Mouse (Mus musculus): ENCODE measurements around the gene Gm6583. TPM values are rescaled to one million over a fixed set of nuclear protein-coding genes. Genes with fewer than 3 reads are reported as not detected.

The Gm6583 gene
- polyA plus RNA-seq, 1 experiment from 2014 or later, result 0.16 TPM

- DNase-seq (no peak), ATAC-seq (no peak)
- TF ChIP-seq EP300 (IDR thresholded peaks at IDR 0.05; ENCODE audit: low read depth) (no peak), CTCF (IDR thresholded peaks at IDR 0.05; ENCODE audit: low read depth) (no peak)
- H3K4me3 ChIP-seq (ENCODE audit: low read depth, low read length), result no peak overlapping the region
- no peak overlapping the region for H3K9ac ChIP-seq (replicated peaks)
- no peak overlapping the region for H3K4me2 ChIP-seq (ENCODE audit: low read depth, low read length)
- no peaks in the 10 kb centered on the region for H3K9me3 ChIP-seq (ENCODE audit: low read length)
- H3K27me3 ChIP-seq (ENCODE audit: insufficient read depth, low read length), result no peaks in the 10 kb centered on the region
- H3K4me1 ChIP-seq (ENCODE audit: insufficient read depth), result peaks cover 2% of the 10 kb centered on the region
- WGBS (ENCODE audit: insufficient replicate concordance), result 93% methylated on average over 22 of the region's 22 CpGs
- H3K27ac ChIP-seq (ENCODE audit: low read depth), result no peak overlapping the region
- H3K36me3 ChIP-seq (replicated peaks; ENCODE audit: insufficient read depth, low read length), result peaks cover 66% of the 10 kb centered on the region
Measured at GRCm38 (mm10) chr5:112337004-112337403, 18.8 kb downstream of the Gm6583 start.

- TF ChIP-seq CTCF (IDR thresholded peaks at IDR 0.05; ENCODE audit: low read depth) (peak; percentile 79), EP300 (IDR thresholded peaks at IDR 0.05; ENCODE audit: low read depth) (no peak)
- DNase-seq, result peak; percentile 59
- H3K9ac ChIP-seq (replicated peaks), result no peak overlapping the region
- no peak overlapping the region for H3K4me2 ChIP-seq (ENCODE audit: low read depth, low read length)
- H3K4me3 ChIP-seq (ENCODE audit: low read depth, low read length), result no peak overlapping the region
- H3K27me3 ChIP-seq (ENCODE audit: insufficient read depth, low read length), result no peaks in the 10 kb centered on the region
- H3K9me3 ChIP-seq (ENCODE audit: low read length), result no peaks in the 10 kb centered on the region
- no peak overlapping the region for H3K27ac ChIP-seq (ENCODE audit: low read depth)
- peaks cover 82% of the 10 kb centered on the region for H3K36me3 ChIP-seq (replicated peaks; ENCODE audit: insufficient read depth, low read length)
- 15% methylated on average over 2 of the region's 2 CpGs for WGBS (ENCODE audit: insufficient replicate concordance)
- H3K4me1 ChIP-seq (ENCODE audit: insufficient read depth), result no peaks in the 10 kb centered on the region
- ATAC-seq, result peak; percentile 55
Measured at GRCm38 (mm10) chr5:112335473-112335872, 20.4 kb downstream of the Gm6583 start.

- TF ChIP-seq EP300 (IDR thresholded peaks at IDR 0.05; ENCODE audit: low read depth) (no peak), CTCF (IDR thresholded peaks at IDR 0.05; ENCODE audit: low read depth) (no peak)
- DNase-seq (no peak), ATAC-seq (no peak)
- Histone ChIP-seq H3K4me1 (ENCODE audit: insufficient read depth) (peaks cover 14% of the 10 kb centered on the region), H3K9me3 (ENCODE audit: low read length) (no peaks in the 10 kb centered on the region), H3K27ac (ENCODE audit: low read depth) (no peak overlapping the region), H3K27me3 (ENCODE audit: insufficient read depth, low read length) (no peaks in the 10 kb centered on the region), H3K4me2 (ENCODE audit: low read depth, low read length) (no peak overlapping the region), H3K4me3 (ENCODE audit: low read depth, low read length) (no peak overlapping the region), H3K36me3 (replicated peaks; ENCODE audit: insufficient read depth, low read length) (peaks cover 71% of the 10 kb centered on the region), H3K9ac (replicated peaks) (no peak overlapping the region)
- WGBS (ENCODE audit: insufficient replicate concordance), result 85% methylated on average over 14 of the region's 14 CpGs
Measured at GRCm38 (mm10) chr5:112329805-112330564, 25.8 kb downstream of the Gm6583 start.

GRCm38 (mm10) chr5:112327854-112328253, 28.0 kb downstream of the Gm6583 start:
- ATAC-seq, result no peak
- H3K4me1 ChIP-seq (ENCODE audit: insufficient read depth), result peaks cover 23% of the 10 kb centered on the region
- no peak overlapping the region for H3K27ac ChIP-seq (ENCODE audit: low read depth)
- H3K36me3 ChIP-seq (replicated peaks; ENCODE audit: insufficient read depth, low read length), result peaks cover 53% of the 10 kb centered on the region
- no peaks in the 10 kb centered on the region for H3K9me3 ChIP-seq (ENCODE audit: low read length)
- no peaks in the 10 kb centered on the region for H3K27me3 ChIP-seq (ENCODE audit: insufficient read depth, low read length)
- 92% methylated on average over 15 of the region's 15 CpGs for WGBS (ENCODE audit: insufficient replicate concordance)
- no peak for DNase-seq
- no peak overlapping the region for H3K4me3 ChIP-seq (ENCODE audit: low read depth, low read length)
- TF ChIP-seq EP300 (IDR thresholded peaks at IDR 0.05; ENCODE audit: low read depth), result no peak
- no peak for TF ChIP-seq CTCF (IDR thresholded peaks at IDR 0.05; ENCODE audit: low read depth)
- H3K4me2 ChIP-seq (ENCODE audit: low read depth, low read length), result 0 out of 2 replicates have a peak overlapping the region, but pooled peaks have one; percentile 80
- no peak overlapping the region for H3K9ac ChIP-seq (replicated peaks)

- WGBS (ENCODE audit: insufficient replicate concordance), result 1% methylated on average over 30 of the region's 33 CpGs
- DNase-seq (no peak), ATAC-seq (peak; percentile 28)
- peak overlapping the region; percentile 73 for H3K4me3 ChIP-seq (ENCODE audit: low read depth, low read length)
- TF ChIP-seq EP300 (IDR thresholded peaks at IDR 0.05; ENCODE audit: low read depth), result no peak
- TF ChIP-seq CTCF (IDR thresholded peaks at IDR 0.05; ENCODE audit: low read depth), result no peak
- H3K27ac ChIP-seq (ENCODE audit: low read depth), result peak overlapping the region; percentile 49
- H3K4me1 ChIP-seq (ENCODE audit: insufficient read depth), result peaks cover 23% of the 10 kb centered on the region
- no peaks in the 10 kb centered on the region for H3K27me3 ChIP-seq (ENCODE audit: insufficient read depth, low read length)
- peaks cover 40% of the 10 kb centered on the region for H3K36me3 ChIP-seq (replicated peaks; ENCODE audit: insufficient read depth, low read length)
- peak overlapping the region; percentile 80 for H3K4me2 ChIP-seq (ENCODE audit: low read depth, low read length)
- no peaks in the 10 kb centered on the region for H3K9me3 ChIP-seq (ENCODE audit: low read length)
- H3K9ac ChIP-seq (replicated peaks), result peak overlapping the region; percentile 68
Measured at GRCm38 (mm10) chr5:112326446-112327009, 29.3 kb downstream of the Gm6583 start.

- DNase-seq, result peak; percentile 96
- TF ChIP-seq CTCF (IDR thresholded peaks at IDR 0.05; ENCODE audit: low read depth) (no peak; the same call in 1 of the 2 replicates), EP300 (IDR thresholded peaks at IDR 0.05; ENCODE audit: low read depth) (no peak)
- Histone ChIP-seq H3K36me3 (replicated peaks; ENCODE audit: insufficient read depth, low read length) (peaks cover 32% of the 10 kb centered on the region), H3K27me3 (ENCODE audit: insufficient read depth, low read length) (no peaks in the 10 kb centered on the region), H3K4me2 (ENCODE audit: low read depth, low read length) (peak within 1 kb of the TSS; percentile 80), H3K9ac (replicated peaks) (peak within 1 kb of the TSS; percentile 68), H3K9me3 (ENCODE audit: low read length) (no peaks in the 10 kb centered on the region), H3K4me1 (ENCODE audit: insufficient read depth) (peaks cover 23% of the 10 kb centered on the region), H3K27ac (ENCODE audit: low read depth) (peak within 1 kb of the TSS; percentile 63), H3K4me3 (ENCODE audit: low read depth, low read length) (peak within 1 kb of the TSS; percentile 73)
- ATAC-seq, result peak; percentile 86
- 8% methylated on average over 48 of the region's 48 CpGs for WGBS (ENCODE audit: insufficient replicate concordance)
Measured at GRCm38 (mm10) chr5:112325546-112326445, 30.0 kb downstream of the Gm6583 start, which contains the start of gene Tfip11. Gene Tfip11 (plus strand): TSS chr5:112326358.

Data from liver, postnatal 0 days (tissue).